Mouse (Mus musculus): Measurements from ENCODE around the gene Xlr4a. TPM values are rescaled to one million over a fixed set of nuclear protein-coding genes. Genes with fewer than 3 reads are reported as not detected.
"Not testable (repeated sequence)": the region's sequence is repeated elsewhere in the genome, so short reads cannot be mapped to it uniquely, and the experiment has no call there.

Xlr4a gene
- polyA plus RNA-seq (2012) = not detected in 2 replicates

DNA sequence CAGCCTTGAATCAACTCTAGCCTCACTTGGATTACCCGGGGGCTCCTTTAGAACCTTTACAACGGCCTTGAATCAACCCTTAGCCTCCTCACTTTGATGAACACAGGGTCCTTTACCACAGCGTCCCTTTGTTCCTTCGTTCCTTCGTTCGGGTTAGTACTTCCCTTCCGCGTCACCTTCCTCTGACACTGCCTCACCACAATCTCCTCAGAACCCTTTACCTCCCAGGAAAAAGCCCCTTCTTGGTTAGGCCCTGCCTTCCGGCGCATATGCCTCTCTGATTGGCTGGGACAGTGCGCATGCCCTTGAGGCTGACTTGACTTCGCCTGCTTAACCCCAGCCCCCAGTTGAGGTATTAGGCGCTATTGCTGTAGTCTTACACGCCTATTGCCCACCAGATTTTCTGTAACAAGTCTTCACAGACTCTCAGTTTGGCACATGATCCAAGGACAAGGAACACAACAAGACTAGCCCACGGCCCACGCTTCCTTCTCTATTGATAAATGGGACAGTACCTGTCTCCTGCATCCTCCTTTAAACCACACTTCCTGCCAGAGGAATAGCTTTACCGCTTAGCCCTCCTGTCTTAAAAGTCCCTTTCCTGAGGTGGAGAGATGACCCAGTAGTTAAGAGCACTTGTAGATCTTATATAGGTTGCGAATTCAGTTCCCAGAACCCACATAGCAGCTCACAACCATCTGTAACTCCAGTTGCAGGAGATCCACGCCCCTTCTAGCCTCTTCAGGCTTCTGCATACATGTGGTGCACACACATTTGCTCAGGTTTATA is at the start of gene Xlr4a:
TSS of gene Xlr4a (minus strand) at position 212 of the 789 bp plus-strand sequence.
- not testable (repeated sequence) for H3K4me1 ChIP-seq (ENCODE audit: control insufficient read depth); H3K27me3 ChIP-seq (ENCODE audit: control insufficient read depth); H3K9me3 ChIP-seq (ENCODE audit: control insufficient read depth, low read length); H3K4me3 ChIP-seq (replicated peaks); H3K36me3 ChIP-seq (ENCODE audit: control insufficient read depth)

DNA sequence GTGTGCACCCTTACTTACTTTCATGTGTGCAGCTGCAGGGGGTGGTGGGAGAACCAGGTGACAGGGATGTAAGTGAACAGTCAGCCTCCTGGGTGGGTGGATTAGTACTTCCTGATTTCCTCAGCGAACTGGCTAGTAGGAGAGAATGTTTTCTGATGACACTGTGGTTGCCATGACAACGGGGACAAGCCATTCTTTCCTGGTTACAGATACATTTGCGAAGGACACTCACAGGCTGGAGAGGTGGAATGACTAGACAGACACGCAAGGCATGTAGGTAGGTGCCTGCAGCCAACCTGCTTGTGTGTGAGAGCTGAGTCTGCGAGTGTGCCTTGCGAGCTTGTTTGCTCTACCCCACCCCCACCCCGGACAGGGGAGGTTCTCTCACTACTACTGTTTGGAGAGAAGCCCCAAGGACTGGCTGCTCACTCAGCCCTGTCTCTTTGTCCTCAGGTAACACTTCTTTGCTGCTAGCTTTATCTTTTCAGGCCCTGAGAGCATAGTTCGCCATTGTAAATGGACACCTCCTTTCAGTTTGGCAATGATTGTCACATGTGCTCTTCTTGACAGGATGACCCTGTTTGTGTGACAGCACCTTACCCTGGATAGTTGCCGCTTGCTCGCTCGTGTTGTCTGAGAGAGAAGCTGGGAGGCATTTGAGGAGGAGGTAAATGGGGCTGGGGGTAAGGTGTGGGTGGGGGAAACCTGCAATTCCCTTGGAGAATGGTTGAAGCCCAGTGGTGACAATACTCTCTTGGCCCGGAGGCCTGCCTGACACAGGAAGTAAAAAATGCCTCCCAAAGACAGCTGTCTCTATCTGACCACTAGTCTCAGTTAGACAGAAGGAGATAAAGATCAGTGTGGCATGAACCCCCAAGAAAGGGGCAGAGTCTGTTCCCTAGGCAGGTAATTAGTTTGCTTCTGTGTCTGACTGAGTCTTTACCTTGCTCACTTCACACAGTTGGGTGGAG is 40.9 kb upstream of the Xlr4a start:
- H3K27me3 ChIP-seq (ENCODE audit: control insufficient read depth); H3K4me1 ChIP-seq (ENCODE audit: control insufficient read depth); H3K9me3 ChIP-seq (ENCODE audit: control insufficient read depth, low read length); H3K4me3 ChIP-seq (replicated peaks); H3K36me3 ChIP-seq (ENCODE audit: control insufficient read depth): not testable (repeated sequence)

DNA sequence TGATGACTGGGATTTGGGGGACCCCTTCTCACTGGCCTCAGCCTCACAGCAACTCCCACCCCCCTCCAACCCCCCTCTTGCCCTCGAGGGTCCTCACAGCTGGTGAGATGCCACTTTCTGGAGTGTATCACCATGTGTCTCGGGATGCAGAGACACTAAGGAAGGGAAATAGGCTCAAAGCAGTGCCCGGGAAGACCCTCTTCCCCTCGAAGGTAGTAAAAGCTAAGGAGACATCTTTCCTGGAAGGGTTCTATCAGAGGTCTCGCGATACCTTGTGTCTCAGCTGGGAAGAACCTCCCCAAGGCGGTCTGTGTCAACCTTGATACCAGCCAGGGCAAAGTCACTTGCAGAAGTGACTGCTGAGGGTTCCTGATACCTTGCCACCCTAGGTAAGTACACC is 34.5 kb upstream of the Xlr4a start, which contains the start of gene Gm14685:
TSS of gene Gm14685 (plus strand) at position 301 of the 400 bp plus-strand sequence.
- not testable (repeated sequence) for H3K4me3 ChIP-seq (replicated peaks); H3K9me3 ChIP-seq (ENCODE audit: control insufficient read depth, low read length); H3K27me3 ChIP-seq (ENCODE audit: control insufficient read depth); H3K36me3 ChIP-seq (ENCODE audit: control insufficient read depth); H3K4me1 ChIP-seq (ENCODE audit: control insufficient read depth)

DNA sequence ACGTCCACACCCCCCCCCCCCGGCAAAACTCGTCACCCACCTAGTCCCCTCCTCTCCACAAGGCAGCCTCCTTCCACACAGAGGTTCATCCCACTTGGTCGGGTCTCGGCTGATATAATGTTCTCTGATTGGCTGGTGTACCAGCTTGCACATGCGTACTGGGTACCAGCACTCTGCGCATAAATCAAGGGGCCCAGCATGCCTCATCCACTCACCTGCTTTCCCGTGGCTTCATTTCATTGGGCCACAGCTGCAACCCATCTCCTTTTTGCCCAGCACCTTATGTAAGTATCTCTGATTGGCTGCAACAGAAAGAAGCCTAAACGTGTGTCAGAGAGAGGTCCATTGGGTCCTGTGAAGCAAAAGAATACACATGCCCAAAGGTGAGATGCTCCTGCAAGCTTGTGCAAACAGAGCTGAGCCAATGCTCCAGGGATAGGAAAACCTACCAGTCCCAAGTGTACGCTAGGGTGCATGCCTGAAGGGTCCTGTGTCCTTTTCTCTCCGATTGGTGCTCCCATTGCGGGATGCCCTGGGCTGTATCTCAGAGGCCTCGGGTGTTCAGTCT is 14.7 kb upstream of the Xlr4a start, which contains the start of gene Xlr3a:
TSS of gene Xlr3a (minus strand) at position 155 of the 568 bp plus-strand sequence.
- H3K9me3 ChIP-seq (ENCODE audit: control insufficient read depth, low read length); H3K4me3 ChIP-seq (replicated peaks); H3K27me3 ChIP-seq (ENCODE audit: control insufficient read depth); H3K4me1 ChIP-seq (ENCODE audit: control insufficient read depth); H3K36me3 ChIP-seq (ENCODE audit: control insufficient read depth): not testable (repeated sequence)

DNA sequence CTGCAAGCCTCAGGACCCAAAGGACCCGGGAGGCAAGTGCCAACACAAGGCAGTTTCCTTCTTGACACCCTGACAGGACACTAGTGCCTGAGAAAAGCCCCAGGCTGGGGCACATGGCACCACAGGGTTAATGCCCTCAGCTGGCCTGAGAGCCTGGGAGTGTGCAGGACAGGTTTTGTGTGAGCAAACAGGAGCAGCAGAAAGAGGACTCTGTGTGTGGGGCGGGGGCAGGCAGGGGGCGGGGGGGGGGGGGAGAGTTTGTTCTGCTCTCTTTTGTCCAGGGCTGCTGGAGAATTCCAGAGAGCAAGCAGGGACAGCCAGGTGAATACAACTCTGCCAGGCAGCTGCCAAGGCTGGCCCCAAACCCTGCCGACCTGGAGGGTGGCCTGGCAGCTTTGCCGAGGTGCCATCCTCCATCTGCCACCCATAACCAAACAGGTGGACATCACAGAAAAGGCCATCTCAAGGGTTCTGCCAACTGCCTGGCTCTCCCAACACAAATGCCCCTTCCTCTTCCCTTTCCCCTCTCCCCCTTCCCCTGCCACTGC is 15.4 kb downstream of the Xlr4a start:
- H3K36me3 ChIP-seq (ENCODE audit: control insufficient read depth); H3K4me3 ChIP-seq (replicated peaks); H3K9me3 ChIP-seq (ENCODE audit: control insufficient read depth, low read length); H3K27me3 ChIP-seq (ENCODE audit: control insufficient read depth); H3K4me1 ChIP-seq (ENCODE audit: control insufficient read depth): not testable (repeated sequence)

DNA sequence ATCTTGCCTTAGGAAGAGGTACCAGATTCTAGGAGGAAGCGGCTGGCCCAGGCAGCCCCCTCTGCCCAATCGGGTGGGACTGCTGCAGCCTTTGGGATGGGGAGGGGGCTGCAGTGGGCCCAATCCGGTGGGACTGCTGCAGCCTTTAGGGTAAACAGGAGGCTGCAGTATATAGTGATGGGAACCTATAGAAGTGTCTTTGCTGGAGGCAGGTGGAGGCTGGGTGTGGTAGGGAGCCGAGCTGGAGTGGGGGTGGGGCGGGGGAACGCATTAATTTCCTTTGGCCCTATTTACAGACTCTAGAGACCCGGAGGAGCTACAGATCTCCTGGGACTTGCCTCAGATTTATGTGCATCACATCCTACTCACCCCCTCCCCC is 17.9 kb downstream of the Xlr4a start, which contains the start of gene Pnma3:
TSS of gene Pnma3 (plus strand) at position 373 of the 379 bp plus-strand sequence.
- no peaks in the 10 kb centered on the region for H3K36me3 ChIP-seq (ENCODE audit: control insufficient read depth)
- H3K4me1 ChIP-seq (ENCODE audit: control insufficient read depth) = no peaks in the 10 kb centered on the region
- H3K4me3 ChIP-seq (replicated peaks) = no peak within 1 kb of the TSS
- no peaks in the 10 kb centered on the region for H3K9me3 ChIP-seq (ENCODE audit: control insufficient read depth, low read length)
- TF ChIP-seq GATA1 (IDR thresholded peaks at IDR 0.05; ENCODE audit: low read length) = no peak
- no peak for TF ChIP-seq TAL1 (IDR thresholded peaks at IDR 0.05; ENCODE audit: low read length)
- H3K27me3 ChIP-seq (ENCODE audit: control insufficient read depth) = peaks cover 8% of the 10 kb centered on the region

DNA sequence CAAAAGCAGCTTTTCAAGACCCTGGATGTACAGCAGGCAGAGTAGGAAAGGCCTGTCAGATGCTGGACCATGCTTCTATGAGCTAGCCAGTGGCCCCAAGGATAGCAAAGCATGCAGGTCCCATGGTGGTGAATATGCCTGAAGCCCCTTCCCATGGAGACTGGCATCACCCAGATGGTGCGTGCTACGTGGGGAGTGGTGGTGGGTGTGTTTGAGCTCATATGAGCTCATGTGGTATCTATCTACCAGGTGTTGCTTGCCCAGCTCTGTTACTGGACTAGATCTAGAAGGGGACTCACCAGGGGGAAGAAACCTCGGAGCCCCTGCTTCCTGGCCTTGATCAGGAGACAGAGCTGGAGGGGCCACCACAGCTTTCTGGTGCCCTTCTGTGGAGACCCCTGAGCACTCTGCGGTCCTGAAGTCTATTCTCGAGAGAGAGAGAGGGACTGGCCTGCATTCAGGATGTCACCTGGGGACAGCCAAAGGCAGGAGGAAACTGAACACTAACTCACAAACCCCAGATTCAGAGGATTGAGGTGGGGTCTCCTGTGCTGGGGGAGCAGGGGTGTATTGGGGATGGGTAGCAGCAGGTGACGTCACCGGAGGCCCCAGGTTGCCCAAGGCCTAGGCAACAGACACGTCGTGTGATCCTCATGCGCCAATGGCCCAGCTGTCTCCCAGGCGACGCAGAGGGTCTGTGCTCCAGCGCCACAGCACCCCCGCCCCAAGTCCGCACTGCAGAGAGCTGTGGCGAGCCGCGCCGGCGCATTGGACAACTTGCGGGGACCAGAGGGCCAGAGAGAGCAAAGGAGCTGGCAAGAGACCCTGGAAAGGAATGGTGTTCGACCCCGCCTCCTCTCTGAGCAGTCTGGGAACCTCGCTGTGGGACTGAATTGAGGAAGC is 18.5 kb downstream of the Xlr4a start:
- no peaks in the 10 kb centered on the region for H3K9me3 ChIP-seq (ENCODE audit: control insufficient read depth, low read length)

DNA sequence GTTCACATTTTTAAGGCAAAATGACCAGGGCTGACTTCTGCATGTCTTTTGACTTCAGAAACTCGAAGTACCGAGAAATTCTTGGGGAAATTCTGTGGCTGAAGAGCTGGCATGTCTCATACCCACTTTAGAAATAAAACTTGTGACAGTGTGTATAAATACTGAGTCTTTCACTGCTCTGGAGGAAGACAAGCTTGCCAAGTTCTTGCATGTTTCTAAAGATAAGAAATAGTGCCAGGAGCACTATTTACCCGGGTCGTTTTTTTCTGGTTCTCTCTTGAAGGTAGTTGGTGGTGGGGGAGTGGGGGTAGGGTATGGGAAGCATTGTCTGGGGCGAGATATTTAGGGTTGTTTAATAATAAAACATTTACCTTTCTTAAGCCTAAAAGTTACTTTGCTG is 20.0 kb downstream of the Xlr4a start:
- H3K4me3 ChIP-seq (replicated peaks) = no peak overlapping the region
- no peaks in the 10 kb centered on the region for H3K4me1 ChIP-seq (ENCODE audit: control insufficient read depth)
- peaks cover 8% of the 10 kb centered on the region for H3K27me3 ChIP-seq (ENCODE audit: control insufficient read depth)
- TF ChIP-seq TAL1 (IDR thresholded peaks at IDR 0.05; ENCODE audit: low read length) = no peak
- TF ChIP-seq GATA1 (IDR thresholded peaks at IDR 0.05; ENCODE audit: low read length) = no peak
- no peaks in the 10 kb centered on the region for H3K36me3 ChIP-seq (ENCODE audit: control insufficient read depth)
- no peaks in the 10 kb centered on the region for H3K9me3 ChIP-seq (ENCODE audit: control insufficient read depth, low read length)

More for the DNA sequence above, 18.5 kb downstream of the Xlr4a start:
- Histone ChIP-seq H3K36me3 (ENCODE audit: control insufficient read depth) (no peaks in the 10 kb centered on the region), H3K27me3 (ENCODE audit: control insufficient read depth) (peaks cover 8% of the 10 kb centered on the region), H3K4me3 (replicated peaks) (no peak overlapping the region), H3K4me1 (ENCODE audit: control insufficient read depth) (no peaks in the 10 kb centered on the region)
- no peak for TF ChIP-seq TAL1 (IDR thresholded peaks at IDR 0.05; ENCODE audit: low read length)
- TF ChIP-seq GATA1 (IDR thresholded peaks at IDR 0.05; ENCODE audit: low read length) = no peak

Measured in erythroblast, embryonic 14.5 days (primary cell).